Mouse (Mus musculus): ENCODE measurements at regions not wholly inside any gene's neighbourhood (a gene's known extent, or its start where the extent isn't known, plus 50 kb on each side); places are given as distances from the start of the nearest gene placed in this dataset.
A peak's percentile ranks its signal among the peaks of the same experiment; 100 is the strongest.

- no peak overlapping the region for H3K4me3 ChIP-seq (ENCODE audit: low read length)
- no peaks in the 10 kb centered on the region for H3K27me3 ChIP-seq (replicated peaks; ENCODE audit: control insufficient read depth, insufficient read depth, low read length)
- H3K27ac ChIP-seq (ENCODE audit: low read length), result 0 out of 2 replicates have a peak overlapping the region, but pooled peaks have one; percentile 15
- no peak overlapping the region for H3K9ac ChIP-seq (ENCODE audit: low read depth, low read length)
- peaks cover 36% of the 10 kb centered on the region for H3K4me1 ChIP-seq (ENCODE audit: control insufficient read depth, insufficient read depth, low read length)
- no peak overlapping the region for H3K4me2 ChIP-seq (ENCODE audit: low read depth, low read length)
- H3K36me3 ChIP-seq (ENCODE audit: control insufficient read depth, insufficient read depth, low read length), result no peaks in the 10 kb centered on the region
- no peaks in the 10 kb centered on the region for H3K9me3 ChIP-seq (ENCODE audit: control insufficient read depth, low read length)
- 76% methylated on average over 5 of the region's 5 CpGs for WGBS
- no peak for ATAC-seq
Measured at GRCm38 (mm10) chr16:29775879-29776278, 196.7 kb downstream of the Opa1 start.

- H3K4me3 ChIP-seq (ENCODE audit: low read length), result no peak overlapping the region
- peak overlapping the region; percentile 28 for H3K27ac ChIP-seq (ENCODE audit: low read length)
- H3K36me3 ChIP-seq (ENCODE audit: control insufficient read depth, insufficient read depth, low read length), result no peaks in the 10 kb centered on the region
- H3K9me3 ChIP-seq (ENCODE audit: control insufficient read depth, low read length), result no peaks in the 10 kb centered on the region
- no peak overlapping the region for H3K4me2 ChIP-seq (ENCODE audit: low read depth, low read length)
- H3K27me3 ChIP-seq (replicated peaks; ENCODE audit: control insufficient read depth, insufficient read depth, low read length), result no peaks in the 10 kb centered on the region
- H3K4me1 ChIP-seq (ENCODE audit: control insufficient read depth, insufficient read depth, low read length), result peaks cover 16% of the 10 kb centered on the region
- WGBS, result 68% methylated on average over 4 of the region's 4 CpGs
- no peak overlapping the region for H3K9ac ChIP-seq (ENCODE audit: low read depth, low read length)
- ATAC-seq, result peak; percentile 90
Measured at GRCm38 (mm10) chr16:29782441-29782840, 203.3 kb downstream of the Opa1 start.

- H3K9ac ChIP-seq (ENCODE audit: low read depth, low read length), result no peak overlapping the region
- no peaks in the 10 kb centered on the region for H3K27me3 ChIP-seq (replicated peaks; ENCODE audit: control insufficient read depth, insufficient read depth, low read length)
- H3K9me3 ChIP-seq (ENCODE audit: control insufficient read depth, low read length), result no peaks in the 10 kb centered on the region
- no peak for ATAC-seq
- H3K4me2 ChIP-seq (ENCODE audit: low read depth, low read length), result no peak overlapping the region
- H3K27ac ChIP-seq (ENCODE audit: low read length), result no peak overlapping the region
- 98% methylated on average over 3 of the region's 3 CpGs for WGBS
- peaks cover 25% of the 10 kb centered on the region for H3K4me1 ChIP-seq (ENCODE audit: control insufficient read depth, insufficient read depth, low read length)
- H3K36me3 ChIP-seq (ENCODE audit: control insufficient read depth, insufficient read depth, low read length), result no peaks in the 10 kb centered on the region
- H3K4me3 ChIP-seq (ENCODE audit: low read length), result no peak overlapping the region
Measured at GRCm38 (mm10) chr16:29785114-29785513, 206.0 kb downstream of the Opa1 start.

- Histone ChIP-seq H3K4me1 (ENCODE audit: control insufficient read depth, insufficient read depth, low read length) (peaks cover 25% of the 10 kb centered on the region), H3K27me3 (replicated peaks; ENCODE audit: control insufficient read depth, insufficient read depth, low read length) (no peaks in the 10 kb centered on the region), H3K27ac (ENCODE audit: low read length) (no peak overlapping the region), H3K9ac (ENCODE audit: low read depth, low read length) (no peak overlapping the region), H3K36me3 (ENCODE audit: control insufficient read depth, insufficient read depth, low read length) (no peaks in the 10 kb centered on the region), H3K4me3 (ENCODE audit: low read length) (no peak overlapping the region), H3K9me3 (ENCODE audit: control insufficient read depth, low read length) (no peaks in the 10 kb centered on the region), H3K4me2 (ENCODE audit: low read depth, low read length) (no peak overlapping the region)
- ATAC-seq, result no peak
- 85% methylated on average over 8 of the region's 8 CpGs for WGBS
Measured at GRCm38 (mm10) chr16:29786540-29786939, 207.4 kb downstream of the Opa1 start.

DNA sequence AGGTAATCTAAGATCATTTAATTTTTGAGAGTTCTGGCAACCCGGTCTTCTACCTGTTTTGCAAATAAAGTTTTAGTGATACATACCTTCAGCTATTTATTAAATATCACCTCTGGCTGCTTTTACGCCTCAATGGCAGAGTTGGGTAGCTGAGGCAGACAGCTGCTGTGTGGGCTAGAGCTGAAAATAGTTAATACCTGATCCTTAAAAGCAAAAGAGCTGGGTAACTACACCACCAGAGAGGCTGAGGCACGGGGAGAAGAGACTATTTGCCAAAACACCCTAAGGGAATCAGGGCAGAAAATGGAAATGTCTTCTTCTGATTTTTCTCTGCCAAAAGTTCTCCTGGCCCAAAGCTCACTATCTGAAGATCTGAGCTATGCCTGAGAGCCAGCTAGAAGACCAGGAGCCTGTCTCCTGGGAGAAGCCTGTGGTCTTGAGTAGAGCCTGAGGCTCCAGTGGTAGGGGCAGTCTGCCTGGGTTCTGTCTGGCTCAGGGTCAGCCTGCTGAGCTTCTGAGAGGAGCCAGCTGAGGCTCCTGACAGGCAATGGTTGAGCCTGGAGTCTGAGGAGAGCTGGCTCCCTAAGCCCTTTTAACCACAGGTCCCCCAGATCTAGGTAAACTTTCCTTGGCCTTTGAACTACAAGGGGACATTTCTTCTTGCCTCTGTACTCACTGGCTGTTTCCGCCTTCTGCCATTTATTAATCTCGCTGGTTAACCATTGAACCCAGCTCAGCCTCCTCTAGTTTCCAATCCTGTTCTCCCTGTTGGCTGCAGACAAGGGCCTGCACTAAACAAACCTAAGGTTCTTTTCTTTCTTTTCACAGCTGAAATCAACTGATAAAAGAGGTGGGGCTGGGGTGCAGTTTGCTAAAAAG, 208.7 kb downstream of the Opa1 start:
- Histone ChIP-seq H3K9me3 (ENCODE audit: control insufficient read depth, low read length) (no peaks in the 10 kb centered on the region), H3K27ac (ENCODE audit: low read length) (peak overlapping the region; percentile 99), H3K9ac (ENCODE audit: low read depth, low read length) (peak overlapping the region; percentile 66), H3K4me1 (ENCODE audit: control insufficient read depth, insufficient read depth, low read length) (peaks cover 23% of the 10 kb centered on the region), H3K4me2 (ENCODE audit: low read depth, low read length) (peak overlapping the region; percentile 48), H3K36me3 (ENCODE audit: control insufficient read depth, insufficient read depth, low read length) (no peaks in the 10 kb centered on the region), H3K27me3 (replicated peaks; ENCODE audit: control insufficient read depth, insufficient read depth, low read length) (no peaks in the 10 kb centered on the region), H3K4me3 (ENCODE audit: low read length) (peak overlapping the region; percentile 21)
- 59% methylated on average over 5 of the region's 5 CpGs for WGBS
- peak; percentile 97 for ATAC-seq

- Histone ChIP-seq H3K27ac (ENCODE audit: low read length) (0 out of 2 replicates have a peak overlapping the region, but pooled peaks have one; percentile 7), H3K4me3 (ENCODE audit: low read length) (no peak overlapping the region), H3K27me3 (replicated peaks; ENCODE audit: control insufficient read depth, insufficient read depth, low read length) (no peaks in the 10 kb centered on the region), H3K36me3 (ENCODE audit: control insufficient read depth, insufficient read depth, low read length) (no peaks in the 10 kb centered on the region), H3K4me1 (ENCODE audit: control insufficient read depth, insufficient read depth, low read length) (peaks cover 16% of the 10 kb centered on the region), H3K9me3 (ENCODE audit: control insufficient read depth, low read length) (no peaks in the 10 kb centered on the region), H3K9ac (ENCODE audit: low read depth, low read length) (no peak overlapping the region), H3K4me2 (ENCODE audit: low read depth, low read length) (no peak overlapping the region)
- ATAC-seq, result no peak
- WGBS, result 91% methylated on average over 3 of the region's 3 CpGs
Measured at GRCm38 (mm10) chr16:29790064-29790463, 210.9 kb downstream of the Opa1 start.

- Histone ChIP-seq H3K36me3 (ENCODE audit: control insufficient read depth, insufficient read depth, low read length) (no peaks in the 10 kb centered on the region), H3K9me3 (ENCODE audit: control insufficient read depth, low read length) (no peaks in the 10 kb centered on the region), H3K4me2 (ENCODE audit: low read depth, low read length) (no peak overlapping the region), H3K4me3 (ENCODE audit: low read length) (no peak overlapping the region), H3K27ac (ENCODE audit: low read length) (no peak overlapping the region), H3K27me3 (replicated peaks; ENCODE audit: control insufficient read depth, insufficient read depth, low read length) (no peaks in the 10 kb centered on the region), H3K4me1 (ENCODE audit: control insufficient read depth, insufficient read depth, low read length) (peaks cover 17% of the 10 kb centered on the region; the same call in 1 of the 2 replicates), H3K9ac (ENCODE audit: low read depth, low read length) (no peak overlapping the region)
- 57% methylated on average over 3 of the region's 3 CpGs for WGBS
- no peak; the same call in 1 of the 2 replicates for ATAC-seq
Measured at GRCm38 (mm10) chr16:29799250-29799649, 220.1 kb downstream of the Opa1 start.

GRCm38 (mm10) chr16:29799893-29800292, 220.8 kb downstream of the Opa1 start:
- Histone ChIP-seq H3K36me3 (ENCODE audit: control insufficient read depth, insufficient read depth, low read length) (no peaks in the 10 kb centered on the region), H3K4me3 (ENCODE audit: low read length) (no peak overlapping the region), H3K27ac (ENCODE audit: low read length) (no peak overlapping the region), H3K9me3 (ENCODE audit: control insufficient read depth, low read length) (no peaks in the 10 kb centered on the region), H3K4me1 (ENCODE audit: control insufficient read depth, insufficient read depth, low read length) (peaks cover 17% of the 10 kb centered on the region; the same call in 1 of the 2 replicates), H3K4me2 (ENCODE audit: low read depth, low read length) (no peak overlapping the region), H3K27me3 (replicated peaks; ENCODE audit: control insufficient read depth, insufficient read depth, low read length) (no peaks in the 10 kb centered on the region), H3K9ac (ENCODE audit: low read depth, low read length) (no peak overlapping the region)
- WGBS, result 71% methylated on average over 3 of the region's 3 CpGs
- no peak for ATAC-seq

DNA sequence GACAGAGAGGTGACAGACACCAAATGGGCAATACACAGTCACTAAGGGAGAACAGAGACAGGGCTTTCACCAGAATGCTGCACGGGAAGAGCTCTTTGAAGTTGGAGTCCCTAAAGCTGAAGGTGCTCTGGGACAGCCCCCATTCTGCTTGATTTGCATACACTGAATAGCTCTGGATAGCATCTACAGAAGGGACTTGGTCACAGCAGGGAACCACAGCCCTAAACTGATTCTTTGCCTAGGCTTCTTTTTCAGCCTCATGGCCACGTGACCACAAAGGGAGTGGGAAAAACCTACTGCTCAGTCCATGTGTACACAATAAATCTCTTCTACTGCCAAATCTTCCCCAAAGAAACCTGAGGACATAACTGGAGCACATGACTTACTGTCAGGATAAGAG, 221.3 kb downstream of the Opa1 start:
- peak; percentile 29; the same call in 1 of the 2 replicates for ATAC-seq
- 23% methylated on average over 2 of the region's 2 CpGs for WGBS

More for the DNA sequence above, 221.3 kb downstream of the Opa1 start:
- Histone ChIP-seq H3K27me3 (replicated peaks; ENCODE audit: control insufficient read depth, insufficient read depth, low read length) (no peaks in the 10 kb centered on the region), H3K27ac (ENCODE audit: low read length) (no peak overlapping the region), H3K4me1 (ENCODE audit: control insufficient read depth, insufficient read depth, low read length) (peaks cover 17% of the 10 kb centered on the region; the same call in 1 of the 2 replicates), H3K9me3 (ENCODE audit: control insufficient read depth, low read length) (no peaks in the 10 kb centered on the region), H3K9ac (ENCODE audit: low read depth, low read length) (no peak overlapping the region), H3K36me3 (ENCODE audit: control insufficient read depth, insufficient read depth, low read length) (no peaks in the 10 kb centered on the region), H3K4me2 (ENCODE audit: low read depth, low read length) (no peak overlapping the region), H3K4me3 (ENCODE audit: low read length) (no peak overlapping the region)

Data from intestine, embryonic 16.5 days (tissue).